Mouse (Mus musculus) kidney, postnatal 10 days (tissue): ENCODE data around the gene Smad6.

Experiments
- DNase-seq: peaks from one replicate; pipeline ENCODE4 v3.0.0; 2021; ENCODE audit warnings: mixed read lengths

Gene Smad6

DNA sequence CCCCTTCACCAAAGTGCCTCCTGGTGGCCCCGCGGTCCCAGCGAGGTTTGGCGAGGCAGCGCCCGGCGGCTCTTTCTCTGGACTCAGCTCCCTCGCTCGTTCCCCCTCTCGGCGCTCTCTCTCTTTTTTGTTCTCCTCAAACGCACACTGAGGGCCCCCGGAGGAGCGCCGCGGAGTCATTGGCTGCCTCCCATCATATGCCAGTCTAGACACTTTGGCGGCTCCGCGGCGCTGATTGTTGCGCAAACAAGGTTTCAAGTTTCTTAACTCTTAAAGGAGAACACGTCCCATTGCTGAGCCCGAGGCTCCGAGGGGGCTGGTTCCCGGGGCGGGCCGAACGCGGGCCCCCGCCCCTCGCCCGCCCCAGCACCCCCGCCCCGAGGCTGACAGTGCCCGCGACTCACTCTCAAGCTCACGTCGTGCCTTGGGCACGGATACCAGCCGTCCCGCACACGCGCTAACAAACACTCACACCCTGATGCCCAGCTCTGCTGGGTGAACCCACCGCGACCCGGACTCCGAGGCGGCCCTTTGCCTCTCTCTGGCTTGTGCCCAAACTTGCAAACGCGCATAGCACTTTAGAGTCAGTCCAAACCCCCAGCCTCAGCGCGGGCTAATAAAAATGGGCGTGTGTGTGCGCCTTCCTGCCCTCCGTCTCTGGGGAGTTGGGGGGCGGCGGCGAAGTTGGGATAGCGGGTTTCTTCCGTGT lies at the start of gene Smad6:
Gene Smad6, minus strand, starts transcription at position 207 of the 709 bp plus-strand sequence.
- peak; percentile 95 for DNase-seq

DNA sequence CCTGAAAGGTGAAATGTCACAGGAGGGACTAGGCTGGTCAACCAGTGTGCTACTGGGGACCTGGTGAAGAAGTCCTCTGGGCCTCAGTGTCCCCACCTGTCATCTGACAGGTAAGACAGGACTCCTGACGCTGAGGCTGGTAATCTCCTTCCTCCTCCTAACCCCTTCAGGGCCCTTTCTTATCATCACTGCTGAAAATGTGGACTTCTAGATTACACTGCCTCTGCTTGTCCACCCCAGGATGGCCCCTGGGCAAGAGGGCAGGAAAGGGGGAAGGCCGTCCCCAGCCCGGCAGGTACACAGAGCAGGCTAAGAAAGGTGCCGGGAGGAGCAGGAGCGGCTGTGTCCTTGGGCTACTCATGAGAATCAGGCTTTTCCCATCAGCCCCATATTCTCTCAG lies 48.8 kb upstream of the Smad6 start:
- DNase-seq, result no peak

DNA sequence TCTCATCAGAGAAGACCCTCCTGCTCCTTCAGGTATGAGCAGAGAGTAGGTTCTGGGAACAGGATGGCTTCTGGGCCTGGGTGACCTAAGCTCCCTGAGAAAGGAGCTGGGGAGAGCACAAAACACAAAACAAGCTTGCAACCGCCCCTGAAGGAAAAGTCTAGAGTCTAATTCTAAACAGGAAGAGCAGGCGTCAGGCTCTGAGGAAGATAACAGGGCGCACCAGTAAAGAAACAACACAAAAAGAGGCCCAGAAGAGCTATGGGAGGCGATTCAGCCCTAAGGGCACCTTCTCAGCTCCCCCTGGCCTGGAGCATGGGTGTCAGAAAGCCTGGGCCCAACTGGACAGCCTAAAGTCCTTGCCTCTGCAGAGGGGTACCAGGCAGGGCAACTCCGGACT lies 47.3 kb upstream of the Smad6 start:
- no peak for DNase-seq

DNA sequence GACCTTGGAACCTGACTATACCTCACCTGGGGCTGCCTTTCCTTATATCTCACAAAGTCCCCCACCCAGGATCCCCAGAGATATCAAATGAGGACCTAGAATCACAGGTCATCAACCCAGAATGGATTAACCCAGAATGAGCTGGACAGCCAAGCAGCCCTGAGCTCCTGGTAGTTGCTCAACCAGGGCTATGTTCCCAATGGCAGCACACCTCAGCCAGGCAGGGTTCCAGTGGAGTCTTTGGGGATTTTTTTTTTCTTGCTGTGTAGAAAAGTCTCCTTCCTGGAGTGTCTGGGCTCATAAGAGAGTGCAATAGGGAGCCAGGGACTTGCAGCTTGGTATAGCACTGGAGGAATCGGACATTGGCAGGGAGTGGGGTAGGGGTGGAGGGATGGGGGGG lies 46.7 kb upstream of the Smad6 start:
- no peak for DNase-seq

DNA sequence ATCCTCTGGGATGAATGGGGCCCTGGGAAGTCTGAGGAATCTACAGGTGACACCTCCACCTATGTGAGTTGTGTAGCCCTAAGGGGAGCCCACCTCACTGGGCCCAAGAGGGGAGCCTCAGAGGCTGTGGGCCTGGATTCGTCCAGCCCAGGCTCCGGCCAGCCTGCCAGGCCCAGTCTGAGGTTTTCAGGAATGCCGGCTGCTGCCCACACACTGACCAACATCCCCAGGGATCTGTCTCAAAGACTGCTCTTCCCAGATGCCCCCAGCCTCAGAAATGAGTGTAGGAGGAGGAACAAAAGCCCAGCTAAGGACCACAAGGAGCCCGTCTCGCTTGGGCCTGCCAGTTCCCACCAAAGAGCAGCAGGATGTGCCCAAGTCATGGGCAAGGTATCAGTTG lies 45.9 kb upstream of the Smad6 start:
- DNase-seq, result no peak

DNA sequence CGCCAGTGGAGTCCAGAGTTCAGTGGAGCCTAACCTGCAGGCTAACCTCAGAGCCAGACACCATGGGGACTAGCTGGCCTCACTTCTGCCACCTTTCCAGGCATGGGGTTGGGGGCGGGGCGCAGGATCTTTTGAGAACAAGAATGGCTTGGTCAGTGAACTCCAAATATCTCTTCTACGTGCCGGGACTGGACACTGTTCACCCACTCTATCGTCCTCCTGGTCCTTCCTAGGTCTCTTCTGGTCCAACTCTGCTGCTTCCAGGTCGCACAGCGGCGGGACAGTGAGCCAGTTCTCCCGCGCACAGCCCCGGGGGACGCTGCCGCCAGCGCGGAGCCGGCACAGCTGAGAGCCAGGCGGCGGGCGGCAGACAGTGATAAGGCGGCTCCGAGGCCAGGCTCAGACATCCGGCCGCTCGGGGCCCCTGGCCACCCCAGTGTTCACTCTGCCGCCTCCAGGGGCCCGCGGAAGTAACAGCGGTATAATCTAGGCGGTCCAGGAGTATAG lies 38.2 kb upstream of the Smad6 start:
- peak; percentile 73 for DNase-seq

DNA sequence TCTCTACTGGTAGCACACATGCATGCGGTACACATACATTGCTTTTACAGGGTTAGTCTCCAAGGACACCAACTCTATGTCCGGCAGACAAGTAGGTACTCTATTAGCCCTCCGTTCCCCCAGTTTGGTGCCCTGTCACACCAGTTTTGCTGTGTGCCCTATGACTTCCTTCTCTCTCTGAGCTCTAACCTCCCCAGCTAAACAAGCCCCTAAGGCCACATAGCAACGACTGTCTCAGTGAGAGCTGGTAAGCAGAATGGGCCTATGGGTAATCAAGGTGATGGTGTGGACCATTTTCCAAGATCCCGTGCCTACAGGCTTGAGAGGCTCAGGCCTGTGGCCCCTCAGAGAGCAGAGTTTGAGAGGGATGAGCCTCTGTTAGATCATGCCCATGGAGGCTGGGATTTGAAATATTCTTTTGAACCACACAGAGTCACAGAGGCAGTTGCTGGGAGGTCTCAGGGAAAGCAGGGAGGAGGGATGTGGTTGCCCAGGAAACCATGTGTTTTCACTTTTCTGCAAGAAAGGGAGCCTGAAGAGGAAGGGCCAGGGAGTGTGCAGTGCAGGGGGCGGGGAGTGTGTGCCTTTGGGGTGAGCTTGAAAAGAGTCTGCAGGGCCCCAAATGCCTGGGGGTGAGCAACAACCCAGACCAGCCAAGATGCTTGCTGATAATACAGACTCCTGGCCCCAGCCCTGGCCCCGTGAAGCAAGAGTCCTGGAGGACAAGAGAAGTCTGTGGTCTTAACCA lies 36.2 kb upstream of the Smad6 start:
- no peak for DNase-seq

DNA sequence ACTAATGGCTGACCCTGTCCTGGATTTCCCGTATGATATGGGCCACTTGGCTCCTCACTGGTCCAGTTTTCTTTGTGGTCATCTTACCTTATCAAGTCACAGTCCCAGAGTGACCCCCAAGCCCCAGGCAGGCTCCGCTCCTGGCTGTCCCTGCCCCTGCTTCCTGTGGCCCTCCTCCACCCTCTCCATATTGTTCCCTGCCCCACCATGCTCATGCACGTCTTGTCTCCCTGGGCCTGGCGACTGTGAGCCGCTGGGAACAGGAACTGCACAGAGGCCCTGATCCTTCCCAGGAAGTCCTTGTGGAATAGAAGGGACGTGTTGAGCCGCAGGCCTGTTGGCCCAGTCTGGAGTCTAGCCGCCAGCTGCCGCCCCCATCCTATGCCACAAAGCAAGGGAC lies 33.3 kb upstream of the Smad6 start:
- no peak for DNase-seq

DNA sequence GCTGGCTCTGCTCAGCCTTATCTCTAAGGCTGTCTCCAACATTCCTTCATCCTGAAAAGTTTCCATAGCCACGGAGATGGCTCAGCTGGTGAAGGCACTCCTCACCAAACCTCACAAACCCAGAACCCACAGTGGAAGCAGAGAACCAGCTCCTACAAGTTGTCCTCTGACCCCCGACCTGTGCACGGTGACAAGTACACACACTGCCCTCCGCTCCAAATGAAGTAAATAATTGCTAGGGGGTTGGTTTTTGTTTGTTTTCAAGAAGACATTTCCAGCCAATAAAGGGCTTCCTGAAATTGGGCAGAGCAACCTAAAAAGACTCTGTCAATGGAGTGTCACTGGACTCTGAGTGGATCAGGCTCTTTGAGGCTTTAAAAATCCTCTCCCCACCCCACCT lies 31.9 kb upstream of the Smad6 start:
- no peak for DNase-seq

DNA sequence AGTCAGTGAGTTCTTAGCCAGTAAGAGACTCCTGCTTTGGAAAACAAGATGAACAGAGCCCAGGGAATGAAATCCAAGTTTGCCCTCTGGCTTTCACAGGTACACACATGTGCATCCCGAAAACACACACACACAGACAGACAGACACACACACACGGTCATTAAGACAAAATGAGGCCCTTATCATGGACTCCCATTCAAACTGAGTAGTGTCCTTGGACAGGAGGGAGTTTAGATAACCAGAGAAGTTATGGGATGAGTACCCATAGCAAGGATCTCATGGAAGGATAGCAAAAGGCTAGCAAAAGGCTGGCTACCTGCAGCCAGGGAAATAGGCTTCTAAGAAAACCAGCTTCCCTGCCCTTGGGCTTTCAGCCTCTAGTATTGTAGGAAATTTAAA lies 29.4 kb upstream of the Smad6 start:
- no peak for DNase-seq

DNA sequence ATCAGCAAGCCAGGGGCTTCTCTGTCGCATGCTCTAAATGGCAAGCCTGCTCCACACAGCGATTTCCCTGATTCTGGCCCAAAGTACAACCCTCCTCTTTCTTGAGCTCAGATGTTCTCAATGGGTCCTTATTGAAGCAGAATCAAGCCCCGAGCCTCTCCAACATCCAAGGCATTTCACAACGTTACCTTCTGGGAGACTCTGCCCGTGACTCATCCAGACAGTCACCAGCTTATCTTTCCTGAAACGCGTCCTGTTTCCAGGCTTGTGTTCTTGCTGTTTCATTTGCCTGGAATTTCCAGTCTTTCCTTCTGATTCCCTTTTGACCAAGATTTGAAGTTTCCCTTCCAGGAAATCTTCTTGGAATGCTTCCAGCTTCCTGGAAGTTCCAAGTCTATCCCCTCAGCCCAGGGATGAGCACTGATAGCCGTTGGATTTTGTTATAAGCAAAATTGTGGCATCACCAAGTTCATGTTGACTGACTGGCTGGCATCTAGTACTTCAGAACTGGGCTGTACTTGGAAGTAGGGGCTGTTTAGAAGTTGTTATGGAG lies 28.7 kb upstream of the Smad6 start:
- no peak for DNase-seq

DNA sequence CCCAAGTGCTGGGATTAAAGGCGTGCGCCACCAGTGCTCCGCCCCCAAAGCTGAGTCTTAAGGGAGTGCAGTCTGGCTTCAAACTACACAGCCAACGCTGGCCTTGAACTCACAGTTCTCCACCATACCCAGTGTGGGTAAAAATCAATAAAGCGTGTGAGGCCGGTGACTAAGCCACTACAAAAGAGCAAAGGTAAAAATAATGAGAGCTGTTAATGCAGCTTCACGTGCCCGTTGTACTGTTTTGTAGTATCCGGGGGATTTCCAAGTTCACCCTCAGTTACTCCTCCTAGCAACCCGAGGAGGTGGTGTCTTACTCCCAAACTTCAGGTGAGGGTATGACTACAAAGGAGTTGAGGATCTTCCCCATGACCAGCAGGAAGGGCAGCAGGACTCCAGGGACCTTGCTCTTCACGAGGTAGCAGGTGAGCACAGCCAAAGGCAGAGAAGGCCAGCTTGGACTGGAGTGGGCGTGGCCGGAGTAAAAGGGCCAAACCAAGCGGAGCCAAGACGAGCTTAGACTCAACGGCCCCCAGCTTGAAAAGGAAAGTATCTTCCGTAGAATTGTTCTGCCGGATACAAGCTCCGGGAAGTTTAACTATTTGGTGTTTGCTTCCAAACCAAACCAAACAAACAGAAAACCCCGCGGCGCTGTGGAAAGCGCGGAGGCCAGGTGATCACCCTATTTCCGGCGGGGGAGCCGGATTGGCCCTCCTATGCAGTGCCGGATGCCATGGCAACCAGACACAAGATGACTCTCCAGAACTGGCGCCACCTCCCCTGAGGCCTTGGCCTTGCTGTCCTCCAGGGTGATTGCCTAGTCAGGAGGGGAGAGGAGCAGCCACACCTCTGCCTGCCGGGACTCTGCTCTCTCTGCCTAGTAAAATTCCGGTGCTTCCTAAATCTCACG lies 27.9 kb upstream of the Smad6 start:
- peak; percentile 80 for DNase-seq

DNA sequence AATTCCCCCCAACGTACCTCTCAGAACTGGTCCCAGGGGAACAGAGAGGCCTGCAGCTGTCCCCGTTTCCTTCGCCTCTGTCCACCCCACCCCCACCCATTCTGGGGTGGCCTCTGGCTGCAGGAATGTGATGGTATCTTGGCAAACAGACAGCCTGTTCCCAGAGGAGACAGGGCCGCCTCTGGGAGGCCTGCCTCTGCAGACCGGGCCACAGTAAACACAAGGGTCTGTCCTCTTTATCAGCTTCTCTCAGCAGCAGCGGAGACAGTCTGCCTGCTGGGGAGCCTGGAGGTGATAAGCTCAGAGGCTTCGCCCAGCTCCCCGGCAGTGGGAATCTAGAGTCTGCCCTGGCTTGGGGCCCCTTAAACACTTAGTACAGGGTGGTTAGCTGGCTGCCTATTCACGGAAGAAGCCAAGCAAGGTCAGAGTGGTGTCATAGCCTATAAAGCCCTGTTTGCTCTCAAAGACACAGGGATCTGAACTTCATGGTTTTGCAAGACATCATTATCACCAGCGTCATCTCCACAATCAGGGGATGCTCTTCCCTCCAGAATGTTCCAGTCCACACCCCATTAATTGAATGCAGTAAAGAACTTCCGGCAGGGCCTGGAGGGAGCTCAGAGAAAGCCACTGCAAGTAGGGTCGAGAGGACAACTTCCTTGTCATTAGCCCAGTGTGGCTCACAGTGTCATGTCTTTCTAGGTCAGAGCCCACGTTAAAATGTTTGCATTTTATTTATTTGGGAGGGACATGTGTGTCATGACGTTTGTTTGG lies 23.4 kb upstream of the Smad6 start:
- peak; percentile 84 for DNase-seq

DNA sequence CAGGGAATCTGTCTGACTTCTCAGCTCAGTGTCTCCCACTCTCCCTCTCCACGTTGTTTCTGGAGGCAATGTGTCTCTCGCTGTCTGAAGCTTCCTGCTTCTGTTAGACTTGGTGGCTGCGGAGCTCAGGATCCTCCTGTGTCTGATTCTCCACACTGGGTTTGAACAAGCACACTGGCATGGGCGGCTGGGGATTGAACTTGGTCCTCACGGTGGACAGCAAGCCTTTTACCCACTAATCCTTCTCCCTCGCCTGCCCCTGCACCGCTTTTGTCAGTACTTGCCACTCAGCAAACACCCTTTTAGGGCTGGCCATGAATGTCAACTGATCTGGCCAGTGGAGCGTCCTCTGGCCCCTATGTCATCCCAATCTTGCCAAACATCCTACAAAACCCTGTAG lies 22.5 kb upstream of the Smad6 start:
- DNase-seq, result no peak

DNA sequence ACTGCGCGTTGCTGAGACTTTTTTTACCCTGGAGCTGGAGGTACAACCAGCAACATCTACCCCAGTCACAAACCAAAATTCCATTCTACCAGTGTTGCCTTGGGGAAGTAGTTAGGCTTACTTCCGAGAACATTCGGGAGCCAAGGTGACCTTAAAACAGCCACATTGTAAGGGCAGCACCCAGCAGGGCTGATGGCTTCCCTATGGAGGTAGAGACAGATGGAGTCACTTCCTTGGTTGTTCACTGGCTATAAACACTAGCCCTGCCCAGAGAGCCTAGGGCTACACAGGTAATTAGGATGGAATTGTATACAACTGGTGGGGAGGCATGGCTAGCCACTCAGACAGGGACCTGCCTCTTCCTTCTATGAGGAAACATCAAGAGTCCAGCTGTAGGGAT lies 21.1 kb upstream of the Smad6 start:
- no peak for DNase-seq

DNA sequence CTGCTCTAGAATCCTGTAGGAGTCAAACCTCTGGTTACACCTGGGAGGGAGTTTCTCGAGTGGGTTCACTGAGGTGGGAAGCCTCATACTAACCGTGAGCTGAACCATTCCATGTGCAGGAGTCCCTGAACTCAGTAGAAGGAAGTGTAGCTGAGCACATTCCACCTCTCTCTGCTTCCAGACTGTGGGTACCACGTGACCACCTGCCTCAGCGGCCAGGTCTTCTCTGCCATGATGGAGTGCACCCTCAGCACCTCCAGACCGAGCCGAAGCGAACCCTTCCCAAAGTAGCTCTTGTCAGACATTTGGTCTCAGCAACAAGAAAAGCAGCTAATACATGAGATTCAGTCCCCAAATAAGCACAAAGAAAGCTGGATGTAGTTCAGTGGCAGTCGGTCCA lies 20.4 kb upstream of the Smad6 start:
- no peak for DNase-seq

DNA sequence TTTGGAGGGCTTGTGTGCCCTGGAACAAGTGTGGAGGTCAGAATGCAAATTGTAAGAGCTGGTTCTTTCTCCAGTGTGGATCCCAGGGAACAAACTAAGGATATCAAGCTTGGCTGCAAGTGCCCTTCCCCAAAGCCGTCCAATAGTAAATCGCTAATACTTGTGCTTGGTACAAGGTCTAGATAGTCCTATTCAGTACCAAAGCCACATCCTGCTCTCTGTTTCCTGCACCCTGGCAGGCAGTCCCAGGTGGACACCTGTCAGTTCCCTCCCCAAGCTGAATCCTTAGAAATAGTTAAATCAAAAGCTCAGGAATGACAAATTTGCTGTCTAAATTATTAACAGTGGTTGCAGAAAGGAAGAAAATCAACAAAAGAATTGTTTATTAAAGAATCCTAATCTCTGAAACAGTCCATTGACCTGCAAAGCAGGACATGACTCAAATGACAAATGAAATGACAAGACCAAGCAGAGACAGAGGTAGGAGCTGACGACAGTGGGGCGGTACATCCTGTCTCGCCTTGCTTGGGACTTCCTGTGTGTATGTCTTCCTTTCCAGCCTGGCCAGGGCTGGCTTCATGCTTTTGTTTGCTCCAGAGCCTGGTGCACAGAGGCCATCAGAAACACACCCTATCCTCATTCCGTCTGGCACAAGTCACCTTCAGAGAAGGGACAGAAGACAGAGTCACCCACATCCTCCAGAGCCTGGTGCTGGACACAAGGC lies 8.2 kb upstream of the Smad6 start:
- no peak for DNase-seq

DNA sequence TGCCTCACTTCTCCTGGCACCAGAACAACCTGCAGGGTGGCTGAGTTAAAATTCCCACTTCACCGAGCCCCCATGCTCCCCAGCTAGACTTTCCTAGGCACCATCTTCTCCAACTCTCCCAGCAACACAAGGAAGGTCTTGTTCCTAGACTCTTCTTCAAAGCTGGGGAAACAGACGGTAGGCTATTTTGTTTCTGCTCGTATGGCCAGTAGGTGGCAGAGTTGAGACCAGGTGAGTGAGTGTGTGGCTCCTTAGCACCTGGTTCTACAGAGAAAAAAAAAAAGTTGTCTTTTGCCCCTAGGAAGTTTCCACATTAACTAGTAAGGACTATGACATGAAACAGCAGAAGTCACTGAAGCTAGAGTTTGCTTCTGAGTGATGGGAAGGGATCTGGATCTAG lies 3.7 kb upstream of the Smad6 start:
- peak; percentile 83 for DNase-seq

DNA sequence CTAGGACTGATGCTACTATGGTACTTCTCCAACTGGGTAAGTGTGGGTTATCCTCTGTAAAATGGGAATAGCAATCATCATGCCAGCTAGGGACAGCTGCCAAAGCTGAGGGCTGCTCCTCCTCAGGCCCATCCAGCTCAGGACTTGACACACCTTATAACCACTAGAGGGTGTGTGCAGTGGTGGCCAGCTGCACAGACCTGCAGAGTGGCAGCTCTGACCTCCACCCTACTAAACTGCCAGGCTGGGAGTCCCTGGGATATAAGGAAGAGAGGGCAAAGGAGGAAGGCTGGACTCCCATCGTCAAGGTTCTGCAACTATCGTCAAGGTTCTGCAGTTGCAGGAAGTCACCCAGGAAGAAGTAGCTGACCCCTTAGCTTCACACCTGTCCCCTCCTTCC lies 3.1 kb upstream of the Smad6 start:
- peak; percentile 55 for DNase-seq

DNA sequence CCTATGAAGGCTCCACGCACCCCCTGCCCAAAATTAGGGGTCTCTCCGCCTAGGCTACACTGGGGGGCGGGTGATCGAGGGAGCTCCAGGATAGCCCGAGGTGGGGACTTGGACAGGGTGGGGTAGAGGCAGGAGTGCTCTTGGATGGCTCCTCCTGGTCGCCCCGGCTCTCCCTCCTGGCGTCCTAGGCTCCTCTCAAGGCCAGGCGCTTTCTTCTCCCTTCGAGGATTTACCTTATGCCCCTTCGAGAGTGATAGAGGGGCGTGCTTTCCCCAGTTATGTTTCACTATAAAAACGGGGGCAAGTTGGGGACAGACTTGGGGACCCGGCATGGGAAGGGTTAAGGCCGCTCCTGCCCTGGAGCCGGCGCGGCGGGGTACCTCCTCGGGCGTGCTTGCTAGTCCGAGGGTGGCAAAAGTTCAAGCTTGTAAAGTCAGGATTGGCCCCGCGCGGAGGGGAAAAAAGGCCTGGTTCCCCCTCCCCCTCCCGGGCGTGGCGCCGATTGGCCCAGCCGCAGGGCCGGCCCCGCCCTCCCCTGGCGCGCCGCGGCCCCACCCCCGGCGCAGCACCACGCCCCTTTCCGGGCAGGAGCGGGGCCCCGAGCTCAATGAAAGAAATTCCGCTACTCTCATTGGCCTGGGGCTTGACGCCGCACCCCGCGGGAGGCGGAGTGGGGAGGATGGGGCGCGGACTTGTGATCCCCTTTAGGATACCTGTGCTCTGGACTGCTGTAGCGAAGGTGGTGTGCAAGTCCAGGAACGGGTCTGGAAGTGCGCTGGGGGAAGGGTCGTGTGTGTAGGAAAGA lies 905 bp upstream of the Smad6 start:
- peak; percentile 99 for DNase-seq
